Mouse (Mus musculus) layer of hippocampus, adult 8-10 months (tissue): Measurements from ENCODE around the gene Zfp949. TPM values are rescaled to one million over a fixed set of nuclear protein-coding genes. Genes with fewer than 3 reads are reported as not detected.

Experiments used
- DNase-seq, 2 experiments: peaks; one replicate each; pipeline ENCODE4 v3.0.0; 2022; ENCODE audit warnings: low spot score in 2 of 2
- total RNA-seq, 4 experiments: library from RNA; stranded (reverse); gene quantifications; 2 replicates each; pipeline ENCODE4 v1.2.4; 2022

Zfp949 gene
- 10 to 100 TPM; 19.5 to 29.3 (median 24.7) TPM for total RNA-seq

DNA sequence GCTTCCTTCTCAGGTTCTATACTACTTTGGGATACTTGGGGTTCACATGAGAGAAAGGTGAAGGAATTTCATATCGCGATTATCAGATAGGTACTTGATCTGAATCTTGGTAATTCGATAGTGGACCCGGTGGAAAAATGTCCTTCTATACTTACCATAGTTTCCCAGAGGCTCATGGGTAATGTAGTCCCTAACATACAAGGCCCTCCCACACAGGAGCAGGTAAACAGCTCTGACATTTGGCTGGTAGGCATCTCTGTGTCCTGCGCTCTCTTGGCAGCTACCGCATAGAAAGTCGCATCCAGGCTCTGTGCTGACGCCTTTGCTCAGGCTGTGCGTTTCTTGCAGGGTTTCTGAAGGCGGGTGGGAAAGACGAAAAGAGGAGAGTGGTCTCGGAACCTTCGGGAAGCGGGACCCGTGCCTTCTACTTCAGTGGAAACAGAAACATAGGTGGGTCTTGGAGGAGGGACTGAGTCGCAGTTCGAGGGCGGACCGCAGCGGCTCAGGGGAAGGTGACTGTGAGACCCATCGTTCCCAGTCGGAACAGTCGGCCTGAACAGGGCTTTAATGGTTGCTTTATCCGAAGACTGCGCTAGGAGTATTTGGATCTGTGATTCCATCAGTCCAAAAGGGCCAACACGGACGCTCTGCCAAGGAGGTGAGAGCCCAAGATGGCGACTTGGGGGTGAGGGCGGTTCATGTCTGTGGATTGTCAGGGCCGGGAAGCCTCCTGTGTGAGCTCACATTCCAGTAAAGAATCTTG is at the start of gene Zfp949:
Zfp949 (plus strand) TSS at position 170 of the 763 bp plus-strand sequence.
- peak; percentile 77 to 80 for DNase-seq

- no peak for DNase-seq
These were observed 47.7 kb upstream of the Zfp949 start for GRCm38 (mm10) chr9:88500112-88500511.

DNA sequence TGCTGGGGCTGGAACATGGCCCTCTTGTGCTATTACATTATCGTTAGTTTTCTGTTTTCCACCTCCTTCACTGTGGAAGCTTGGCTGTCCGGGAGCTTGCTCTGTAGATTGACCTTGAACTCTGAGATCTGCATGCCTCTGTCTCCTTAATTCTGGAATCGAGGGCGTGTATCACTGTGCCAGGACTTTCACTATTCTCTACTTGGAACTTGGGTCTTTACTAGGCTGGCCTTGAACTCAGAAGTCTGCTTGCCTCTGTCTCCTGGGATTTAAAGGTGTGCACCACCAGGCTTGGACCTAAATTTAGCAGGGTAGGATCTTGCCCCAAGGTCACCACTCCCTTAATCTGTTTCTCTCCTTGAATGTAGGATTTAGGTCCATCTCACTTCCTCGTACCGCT is 46.0 kb upstream of the Zfp949 start:
- no peak for DNase-seq

DNA sequence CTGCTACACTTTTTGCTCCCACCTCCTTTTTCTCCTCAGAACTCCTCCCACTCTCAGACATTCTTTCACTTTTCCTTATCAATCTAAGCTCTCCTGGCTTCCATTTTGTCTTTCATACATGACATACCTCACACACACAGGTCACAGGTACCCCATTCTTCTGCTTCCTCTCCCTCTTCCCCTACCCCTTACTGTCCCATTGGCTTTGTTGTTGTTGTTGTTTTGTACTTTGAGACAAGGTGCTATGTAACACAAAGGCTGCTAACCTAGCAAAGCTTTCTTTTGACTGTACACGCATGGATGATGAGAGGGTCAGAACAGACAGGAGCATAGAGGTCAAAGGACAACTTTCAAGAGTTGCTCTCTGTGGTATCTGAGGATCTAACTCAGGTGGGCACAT is 32.3 kb upstream of the Zfp949 start:
- no peak for DNase-seq

DNA sequence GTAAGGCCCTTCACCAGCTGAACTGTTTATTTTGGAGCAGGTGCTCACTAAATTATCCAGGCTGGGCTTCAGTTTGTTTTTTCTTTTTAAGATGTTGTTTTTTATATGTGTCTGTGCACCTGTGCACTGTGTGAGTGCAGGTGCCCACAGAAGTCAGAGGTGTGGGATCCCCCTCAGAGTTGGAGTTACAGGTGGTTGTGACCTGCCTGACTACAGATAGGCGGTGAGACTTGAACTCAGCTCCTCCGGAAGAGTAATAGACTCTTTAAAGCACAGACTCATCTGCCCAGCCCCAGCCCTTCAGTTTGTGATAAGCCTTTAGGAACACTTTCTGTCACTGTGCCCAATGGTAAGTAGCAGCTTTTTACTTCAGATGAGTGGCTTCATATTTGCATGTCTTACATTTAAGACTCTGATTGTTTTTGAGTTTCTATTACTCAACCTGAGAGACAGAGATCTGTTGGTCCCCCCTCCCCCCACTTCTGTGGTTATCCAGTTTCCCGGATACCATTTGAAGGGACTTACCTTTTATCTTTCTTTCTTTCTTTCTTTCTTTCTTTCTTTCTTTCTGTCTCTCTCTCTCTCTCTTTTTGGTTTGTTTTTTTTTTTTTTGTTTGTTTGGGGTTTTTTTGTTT is 31.3 kb upstream of the Zfp949 start:
- no peak for DNase-seq

DNA sequence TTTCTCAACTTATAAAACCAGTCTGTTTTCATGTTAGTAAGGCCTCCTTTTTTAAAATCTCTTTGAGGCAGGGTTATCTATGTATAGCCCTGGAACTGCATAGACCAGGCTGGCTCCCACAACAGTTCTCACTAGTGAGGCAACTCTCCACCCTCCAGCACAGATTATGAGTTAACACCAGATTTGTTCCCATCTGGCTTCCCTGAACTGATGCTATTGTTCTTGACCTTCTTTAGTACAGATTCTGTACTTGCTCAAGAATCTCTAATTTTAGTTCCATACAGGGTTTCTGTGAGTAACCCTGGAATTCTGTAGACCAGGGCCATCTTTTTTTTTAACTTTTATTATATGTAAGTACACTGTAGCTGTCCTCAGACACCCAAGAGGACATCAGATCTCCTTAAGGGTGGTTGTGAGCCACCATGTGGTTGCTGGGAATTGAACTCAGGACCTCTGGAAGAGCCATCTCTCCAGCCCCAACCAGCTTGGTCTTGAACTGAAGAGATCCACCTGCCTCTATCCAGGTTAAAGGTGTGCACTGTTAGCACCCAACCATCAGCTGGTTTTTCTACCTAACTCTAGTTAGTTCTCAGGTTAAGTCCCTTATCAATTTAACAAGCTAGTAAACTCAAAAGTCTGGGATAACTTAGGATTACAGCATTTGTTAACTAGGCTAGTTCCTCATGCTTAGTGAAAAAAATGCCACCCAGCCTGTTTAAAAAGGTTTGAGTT is 28.3 kb upstream of the Zfp949 start:
- DNase-seq = no peak

- DNase-seq = no peak
These were observed 27.5 kb upstream of the Zfp949 start for GRCm38 (mm10) chr9:88520122-88520848.

DNA sequence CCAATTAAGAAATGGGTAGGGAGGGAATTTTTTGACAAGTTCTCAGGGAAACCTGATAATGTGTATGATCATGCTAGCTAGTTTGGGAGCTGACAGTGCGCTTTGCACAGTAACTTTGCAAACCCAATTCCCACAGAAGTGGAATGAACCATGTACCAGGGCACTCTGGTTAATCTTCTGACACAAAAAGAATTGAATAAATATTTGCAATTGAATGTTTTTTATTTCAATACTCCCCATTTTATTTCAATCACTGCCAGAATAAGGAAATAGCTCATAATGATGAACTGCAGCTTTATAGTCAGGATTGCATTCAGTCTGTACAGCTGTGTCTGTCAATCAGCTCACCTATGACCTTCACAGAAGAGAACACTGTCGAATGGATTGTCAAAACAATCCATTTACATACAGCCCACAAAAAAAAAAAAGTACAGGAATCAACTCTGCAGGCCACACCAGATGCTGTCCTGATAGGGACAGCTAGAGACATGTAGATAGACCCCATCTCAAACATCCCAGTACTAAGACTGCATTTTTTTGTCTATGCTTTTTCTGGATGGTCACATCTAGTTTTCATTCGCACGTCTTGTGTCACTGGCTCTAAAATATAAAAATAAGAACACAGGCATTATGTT is 26.9 kb upstream of the Zfp949 start:
- no peak for DNase-seq

GRCm38 (mm10) chr9:88521961-88522568 is 25.8 kb upstream of the Zfp949 start:
- no peak for DNase-seq

GRCm38 (mm10) chr9:88522569-88523334 is 25.1 kb upstream of the Zfp949 start:
- DNase-seq = peak; percentile 94

GRCm38 (mm10) chr9:88523335-88523668 is 24.5 kb upstream of the Zfp949 start:
- no peak for DNase-seq

- DNase-seq = no peak
These were observed 23.5 kb upstream of the Zfp949 start for GRCm38 (mm10) chr9:88524367-88524766.

- no peak for DNase-seq
These were observed 23.0 kb upstream of the Zfp949 start for GRCm38 (mm10) chr9:88524796-88525195.

DNA sequence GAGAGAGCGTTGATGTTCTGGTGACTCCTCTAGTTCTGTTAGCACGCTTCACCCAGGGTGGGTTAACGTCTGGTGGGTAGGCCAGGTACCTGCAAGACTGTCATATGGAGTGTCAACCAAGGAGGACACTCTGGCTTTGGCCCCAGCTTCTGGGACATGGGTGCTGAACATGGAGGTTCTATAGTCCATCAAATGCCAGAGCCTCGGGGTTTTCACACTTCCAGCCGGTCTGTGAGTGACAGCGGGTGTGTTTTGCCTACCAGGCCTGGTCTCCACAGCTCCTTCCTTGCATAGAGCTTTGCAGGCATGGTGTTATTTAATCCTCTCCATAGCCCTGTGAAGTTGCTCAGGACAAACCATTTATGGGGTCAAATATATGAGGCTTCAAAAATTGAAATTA is 22.5 kb upstream of the Zfp949 start:
- no peak for DNase-seq

- DNase-seq = no peak
These were observed 19.9 kb upstream of the Zfp949 start for GRCm38 (mm10) chr9:88527956-88528355.

- DNase-seq = no peak
These were observed 19.1 kb upstream of the Zfp949 start for GRCm38 (mm10) chr9:88528736-88529135.

DNA sequence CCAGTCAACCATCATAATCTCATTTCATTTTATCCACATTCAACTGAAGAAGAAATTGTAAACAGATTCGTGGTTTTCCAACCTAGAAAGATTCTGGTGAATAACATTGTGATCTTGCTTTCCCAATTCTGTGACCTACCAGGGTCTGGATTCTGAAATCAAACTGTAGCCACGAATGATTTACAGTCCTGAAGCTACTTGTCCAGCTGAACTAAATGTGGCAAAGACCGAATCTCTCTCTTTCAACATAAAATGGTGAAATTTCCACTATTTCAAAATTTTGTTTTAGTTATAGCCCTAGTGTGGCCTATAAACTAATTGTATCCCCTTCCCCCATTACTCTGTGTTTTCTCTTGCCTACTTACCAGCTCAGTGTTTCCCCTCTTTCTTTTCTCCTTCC is 18.2 kb upstream of the Zfp949 start:
- no peak for DNase-seq

- no peak for DNase-seq
These were observed 17.7 kb upstream of the Zfp949 start for GRCm38 (mm10) chr9:88529979-88530580.

- no peak for DNase-seq
These were observed 13.7 kb upstream of the Zfp949 start for GRCm38 (mm10) chr9:88534093-88534492.
